Mouse (Mus musculus) midbrain, embryonic 16.5 days (tissue): ENCODE measurements around the gene Lrrc31. TPM values are rescaled to one million over a fixed set of nuclear protein-coding genes. Genes with fewer than 3 reads are reported as not detected.

Experiments used
- polyA plus RNA-seq: library from polyadenylated mRNA; unstranded; fragments of >200 nt; fragmentation: Nextera tagmentation; extraction: Ambion mirVana; gene quantifications from 2 replicates; pipeline ENCODE4 v1.2.1, GENCODE M21; 2015

Gene Lrrc31
- polyA plus RNA-seq, 1 experiment from 2014 or later, result 0.10 TPM

Other genes with a start within 250 kb of the Lrrc31 start
- gene Mecom, start 151.8 kb downstream of the Lrrc31 start, polyA plus RNA-seq, result 4.0 and 5.3 TPM in 2 replicates
- 0.37 and 0.41 TPM in 2 replicates for gene Actrt3, start 99.9 kb downstream of the Lrrc31 start, polyA plus RNA-seq
- 29.6 and 31.4 TPM in 2 replicates for gene Mynn, start 97.8 kb downstream of the Lrrc31 start, polyA plus RNA-seq
- gene Lrriq4, start 55.3 kb downstream of the Lrrc31 start, polyA plus RNA-seq, result not detected in 2 replicates
- 1.7 and 1.9 TPM in 2 replicates for gene Lrrc34, start 52.0 kb downstream of the Lrrc31 start, polyA plus RNA-seq
- 0.05 and 0.12 TPM in 2 replicates for gene Samd7, start 46.5 kb upstream of the Lrrc31 start, polyA plus RNA-seq
- 82.8 and 83.6 TPM in 2 replicates for gene Sec62, start 93.0 kb upstream of the Lrrc31 start, polyA plus RNA-seq
- 1.1 and 1.2 TPM in 2 replicates for gene Gpr160, start 156.1 kb upstream of the Lrrc31 start, polyA plus RNA-seq